Mouse (Mus musculus): ENCODE measurements at regions not wholly inside any gene's neighbourhood (a gene's known extent, or its start where the extent isn't known, plus 50 kb on each side); places are given as distances from the start of the nearest gene placed in this dataset.
A peak's percentile ranks its signal among the peaks of the same experiment; 100 is the strongest.

DNA sequence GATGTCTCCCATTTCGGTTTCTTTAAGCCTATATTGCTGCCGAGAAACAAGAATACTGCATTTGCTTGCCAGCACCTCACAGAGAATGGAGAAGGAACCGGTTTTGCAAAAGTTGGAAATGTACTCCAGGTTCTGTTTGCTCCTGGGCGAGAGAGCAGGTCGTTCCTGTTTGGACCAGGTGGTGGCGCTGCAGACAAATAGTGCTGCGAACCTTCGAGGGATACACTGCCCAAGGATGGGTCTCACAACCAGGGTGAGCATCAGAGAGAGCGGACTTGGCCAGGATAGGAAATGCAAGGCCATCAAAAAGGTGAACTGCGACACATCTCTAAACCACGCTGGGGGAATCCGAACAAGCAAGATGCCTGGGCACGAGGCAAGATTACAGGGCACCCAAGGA, 54.0 kb upstream of the Ets2 start:
- DNase-seq (ENCODE audit: low spot score in 2 of 2): peak; percentile 83 to 90
- intact Hi-C loops (cut with DNase I): loop anchor here (2.0 to 5.0 kb wide), 3 partner anchors 54 to 314 kb away; partner anchors contain the start of gene Ets2

DNA sequence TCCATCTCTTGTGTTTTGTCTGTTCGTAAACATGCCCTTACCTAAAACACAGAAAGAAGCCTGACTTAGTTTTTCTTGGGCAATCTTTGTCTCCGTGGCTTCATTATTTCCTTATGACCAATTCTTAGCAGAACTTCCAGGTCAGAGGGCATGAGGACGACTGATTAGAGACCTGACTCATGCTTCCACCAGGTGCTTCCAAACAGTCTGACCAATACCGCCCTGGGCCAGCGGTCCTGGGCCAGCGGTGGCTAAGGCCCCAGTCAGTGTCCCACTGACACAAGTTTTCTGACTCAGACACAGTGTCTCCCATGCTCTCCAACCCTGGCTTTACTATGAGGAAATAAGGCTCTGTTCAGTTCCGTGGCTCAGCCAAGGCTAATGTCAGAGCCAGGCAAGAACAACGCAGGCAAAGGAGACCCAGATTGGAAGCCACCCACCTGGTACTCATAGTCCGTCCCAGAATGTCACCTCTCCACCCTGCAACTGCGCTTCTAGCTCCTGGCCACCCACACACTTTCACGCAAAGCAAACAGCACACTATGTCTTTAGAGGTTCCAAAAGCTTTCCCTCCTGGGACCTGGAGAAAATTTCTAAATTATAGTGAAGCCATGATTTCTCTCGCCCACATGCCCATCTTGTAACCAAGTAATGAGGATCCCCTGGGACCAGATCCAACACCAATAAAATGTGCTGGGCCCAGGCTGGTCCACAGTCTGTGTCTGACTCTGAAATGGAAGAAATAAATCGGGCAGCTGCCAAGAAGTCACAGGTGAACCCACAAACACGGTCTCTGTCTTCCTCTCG, 56.6 kb upstream of the Erg start:
- intact Hi-C loops (cut with DNase I): no loop called here
- DNase-seq (ENCODE audit: low spot score in 2 of 2): peak; percentile 22 to 34

DNA sequence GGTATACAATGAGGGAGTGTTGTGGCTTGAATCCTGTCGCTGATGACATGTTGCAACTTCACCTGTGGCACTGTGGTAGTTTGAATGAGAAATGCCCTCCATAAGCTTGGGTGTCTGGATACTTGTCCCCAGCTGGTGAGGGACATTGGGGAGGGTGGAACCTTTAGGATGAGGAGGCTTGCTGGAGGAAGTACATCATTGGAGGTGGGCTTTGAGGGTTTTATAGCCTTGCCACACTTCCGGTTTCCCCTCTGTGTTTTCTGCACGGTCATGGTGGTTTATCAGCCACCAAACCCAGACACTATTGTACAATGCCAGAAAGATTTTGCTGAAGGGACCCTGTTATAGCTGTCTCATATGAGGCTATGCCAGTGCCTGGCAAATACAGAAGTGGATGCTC, 54.3 kb upstream of the Erg start:
- intact Hi-C loops (cut with DNase I): no loop called here

DNA sequence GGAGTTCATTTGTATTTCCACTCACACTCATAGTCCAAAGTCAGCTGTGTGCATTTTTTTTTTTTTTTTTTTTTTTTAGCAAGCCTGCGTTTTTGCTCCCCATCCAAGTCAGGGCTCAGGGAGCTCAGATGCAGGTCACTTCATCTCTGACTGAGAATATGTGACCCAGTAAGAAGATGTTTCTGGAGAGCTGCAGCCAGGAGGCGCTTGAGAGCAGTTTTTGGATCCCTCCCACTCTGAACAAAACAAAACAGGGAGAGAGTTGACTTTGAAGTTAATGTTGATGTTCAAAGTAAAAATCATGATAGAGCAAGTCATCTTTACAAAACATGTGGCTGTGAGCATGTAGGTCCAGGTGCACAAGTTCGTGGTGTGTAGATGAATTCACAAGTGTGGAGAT, 53.3 kb upstream of the Erg start:
- no peak for DNase-seq (ENCODE audit: low spot score in 2 of 2)
- intact Hi-C loops (cut with DNase I): no loop called here

More for the DNA sequence above, 54.3 kb upstream of the Erg start:
- DNase-seq (ENCODE audit: low spot score in 2 of 2): no peak

DNA sequence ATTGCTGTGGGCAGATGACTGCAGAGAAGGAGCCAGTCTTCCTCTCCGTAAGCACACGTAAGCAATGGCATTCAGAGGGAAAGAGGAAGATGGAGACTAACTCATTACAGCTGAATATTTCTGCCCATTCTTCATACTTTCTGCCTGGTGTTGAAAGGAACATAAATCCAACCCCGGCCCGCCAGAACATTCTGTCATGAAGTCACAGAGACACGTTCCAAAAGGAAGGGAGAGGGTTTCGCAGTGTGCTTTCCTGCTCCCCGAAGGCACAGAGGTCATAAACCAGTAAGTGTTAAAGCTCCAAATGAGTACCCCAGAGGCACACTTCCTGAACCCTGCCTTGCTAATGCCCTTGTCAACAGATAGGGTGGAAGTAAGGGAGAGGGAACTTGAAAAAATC, 51.5 kb upstream of the Erg start:
- DNase-seq (ENCODE audit: low spot score in 2 of 2): no peak
- intact Hi-C loops (cut with DNase I): no loop called here

DNA sequence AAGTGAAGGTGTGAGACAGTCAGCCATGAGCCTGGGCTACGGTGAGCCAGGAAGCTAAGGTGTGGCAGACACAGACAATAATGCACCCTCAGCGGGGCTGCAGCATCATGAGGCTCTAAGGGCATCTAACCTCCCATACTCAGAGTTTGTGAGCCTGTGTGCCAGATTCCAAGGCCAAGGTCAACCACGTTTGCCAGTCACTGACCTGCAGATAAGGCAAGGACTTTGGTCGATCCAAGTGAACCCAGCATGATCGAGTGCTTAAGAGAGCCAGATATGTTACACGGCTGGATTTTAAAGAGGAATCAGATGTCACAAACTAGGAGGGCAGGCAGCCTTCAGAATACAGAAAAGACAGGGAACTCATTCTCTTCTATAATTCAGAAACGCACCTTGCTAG, 50.2 kb upstream of the Erg start:
- intact Hi-C loops (cut with DNase I): no loop called here
- DNase-seq (ENCODE audit: low spot score in 2 of 2): no peak

Measured in left cerebral cortex, postnatal 14 days (tissue).